Mouse (Mus musculus): ENCODE measurements around the gene Zfand2b. TPM values are rescaled to one million over a fixed set of nuclear protein-coding genes. Genes with fewer than 3 reads are reported as not detected.

The Zfand2b gene
- 0.78 TPM for polyA plus RNA-seq (2014; fragmentation: Illumina TruSeq; extraction: RNeasy Lipid Tissue Mini Kit (QIAGEN cat#74804); ENCODE audit: low replicate concordance)

DNA sequence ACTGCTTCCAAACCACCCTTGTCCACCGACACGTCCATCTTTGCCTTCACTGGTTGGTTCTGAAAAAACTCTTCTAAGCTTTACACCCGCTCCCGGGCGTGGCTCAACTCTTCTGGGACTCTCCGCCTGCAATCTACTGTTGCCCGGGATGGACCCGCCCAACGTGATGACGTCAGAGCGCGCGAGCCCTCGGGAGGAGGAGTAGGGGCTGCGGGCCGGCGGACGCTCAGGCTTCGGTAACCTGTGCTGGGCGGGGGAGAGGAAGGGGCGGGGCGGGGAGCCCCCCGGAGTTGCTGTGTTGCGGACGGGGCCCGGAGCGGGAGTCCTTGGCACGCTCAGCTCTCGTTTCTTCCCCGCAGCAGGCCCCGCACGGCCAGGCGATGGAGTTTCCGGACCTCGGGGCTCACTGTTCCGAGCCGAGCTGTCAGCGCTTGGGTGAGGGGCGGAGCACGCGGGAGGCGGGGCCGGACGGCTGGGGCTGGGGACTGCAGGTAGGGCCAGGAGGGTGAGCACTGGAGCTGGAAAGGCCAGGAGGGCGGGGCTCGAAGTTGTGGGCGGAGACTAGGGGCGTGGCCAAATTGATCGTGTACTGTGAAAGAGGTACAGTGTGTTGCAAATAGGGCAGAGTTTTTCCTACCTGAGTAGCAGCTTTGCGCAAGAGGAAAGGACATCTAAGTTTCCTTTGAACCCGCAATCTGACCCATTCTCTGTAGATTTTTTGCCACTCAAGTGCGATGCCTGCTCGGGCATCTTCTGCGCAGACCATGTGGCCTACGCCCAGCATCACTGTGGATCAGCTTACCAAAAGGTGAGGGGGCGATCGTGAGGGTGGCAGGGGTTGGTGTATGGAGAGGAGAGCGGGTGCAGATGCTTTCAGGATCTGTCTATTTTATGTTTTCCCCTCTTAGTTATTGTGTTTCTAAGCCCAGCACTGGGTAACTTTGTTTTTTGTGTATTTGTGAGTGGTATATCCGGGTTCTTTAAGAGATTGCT, at the start of gene Zfand2b:
Gene Zfand2b (plus strand): TSS at position 175 of the 993 bp plus-strand sequence.

DNA sequence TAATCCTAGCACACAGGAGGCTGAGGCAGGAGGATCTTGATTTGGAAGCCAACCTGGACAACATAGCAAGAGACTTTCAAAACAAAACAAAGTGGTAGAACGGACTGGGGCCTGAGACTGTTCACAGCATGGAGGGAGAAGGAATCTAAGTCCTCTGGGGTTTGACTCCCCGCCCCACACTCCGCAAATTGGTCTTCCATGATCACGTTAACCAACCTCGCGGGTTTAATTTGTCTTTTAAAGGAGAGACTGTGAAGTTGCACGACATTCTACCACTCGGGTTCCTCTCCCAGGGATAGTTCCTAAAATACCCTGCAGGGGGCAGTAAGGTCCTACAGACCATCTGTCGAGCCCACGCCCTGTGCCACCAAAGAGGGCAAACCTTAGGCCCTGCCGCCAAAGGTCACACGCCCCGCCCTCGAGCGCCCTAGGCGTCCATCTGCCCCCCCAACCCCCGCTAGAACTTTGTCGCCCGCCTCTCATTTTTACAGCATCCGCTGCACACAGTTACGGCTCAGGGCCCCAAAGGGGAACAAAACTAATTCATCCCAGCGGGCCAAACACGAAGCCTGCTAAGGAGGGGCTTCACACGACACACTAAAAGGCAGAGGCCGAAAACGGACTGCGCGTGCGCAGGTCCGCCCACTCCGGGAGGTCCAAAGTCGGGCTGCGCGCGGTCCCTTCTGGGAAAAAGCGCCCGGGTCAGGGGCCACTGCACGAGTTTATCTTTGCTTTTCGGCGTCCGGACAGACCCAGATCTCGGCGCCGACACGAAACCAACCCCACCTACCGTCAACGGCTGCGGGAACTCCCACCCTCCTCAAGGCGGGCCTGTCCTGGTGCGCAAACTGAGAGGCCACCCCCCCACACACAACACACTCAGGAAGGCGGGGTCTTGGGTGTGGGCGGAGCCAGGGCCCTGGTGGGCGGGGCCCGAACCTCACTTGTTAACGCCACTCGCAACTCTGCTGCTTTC, 43.8 kb upstream of the Zfand2b start, which contains the start of gene Nhej1:
Gene Nhej1 (minus strand): TSS at position 855 of the 976 bp plus-strand sequence.

DNA sequence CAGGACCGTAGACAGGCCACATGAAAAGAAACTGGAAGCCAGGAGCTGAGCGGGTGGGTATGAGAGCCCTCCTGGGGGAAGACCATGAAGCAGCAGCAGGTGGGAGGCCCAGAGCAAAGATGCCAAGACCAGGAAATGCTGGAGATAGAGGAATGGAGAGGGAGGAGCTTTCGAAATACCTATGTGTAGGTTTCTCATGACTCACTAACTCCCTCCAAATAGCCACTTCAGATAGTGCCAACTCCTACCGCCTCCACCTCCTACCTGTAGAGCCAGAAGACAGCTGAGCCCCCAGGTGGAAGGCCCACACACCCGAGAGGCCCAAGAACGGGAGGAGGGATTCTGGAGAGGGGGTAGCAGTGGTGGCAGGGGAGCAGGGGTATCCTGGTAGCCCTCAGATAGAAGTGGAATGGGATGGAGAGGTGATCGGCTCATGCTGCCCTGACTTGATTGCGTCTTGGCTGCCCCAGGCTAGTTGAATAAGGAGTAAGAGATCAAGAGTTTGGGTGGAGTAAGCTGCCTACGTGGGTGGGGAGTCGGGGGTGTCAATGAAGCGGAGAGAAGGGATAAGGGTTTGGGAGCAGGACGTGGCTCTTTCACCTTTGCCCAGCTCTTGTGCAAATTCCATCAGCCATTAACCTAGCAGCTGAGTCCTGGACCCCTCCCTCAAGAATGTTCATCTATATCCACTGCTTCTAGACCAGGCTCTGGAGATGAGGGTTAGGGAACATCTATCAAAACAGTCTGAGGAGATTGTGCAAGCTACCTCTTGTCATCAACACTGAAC, 34.8 kb upstream of the Zfand2b start, which contains the start of gene Slc23a3:
Gene Slc23a3 (minus strand): TSS at position 470 of the 787 bp plus-strand sequence.

DNA sequence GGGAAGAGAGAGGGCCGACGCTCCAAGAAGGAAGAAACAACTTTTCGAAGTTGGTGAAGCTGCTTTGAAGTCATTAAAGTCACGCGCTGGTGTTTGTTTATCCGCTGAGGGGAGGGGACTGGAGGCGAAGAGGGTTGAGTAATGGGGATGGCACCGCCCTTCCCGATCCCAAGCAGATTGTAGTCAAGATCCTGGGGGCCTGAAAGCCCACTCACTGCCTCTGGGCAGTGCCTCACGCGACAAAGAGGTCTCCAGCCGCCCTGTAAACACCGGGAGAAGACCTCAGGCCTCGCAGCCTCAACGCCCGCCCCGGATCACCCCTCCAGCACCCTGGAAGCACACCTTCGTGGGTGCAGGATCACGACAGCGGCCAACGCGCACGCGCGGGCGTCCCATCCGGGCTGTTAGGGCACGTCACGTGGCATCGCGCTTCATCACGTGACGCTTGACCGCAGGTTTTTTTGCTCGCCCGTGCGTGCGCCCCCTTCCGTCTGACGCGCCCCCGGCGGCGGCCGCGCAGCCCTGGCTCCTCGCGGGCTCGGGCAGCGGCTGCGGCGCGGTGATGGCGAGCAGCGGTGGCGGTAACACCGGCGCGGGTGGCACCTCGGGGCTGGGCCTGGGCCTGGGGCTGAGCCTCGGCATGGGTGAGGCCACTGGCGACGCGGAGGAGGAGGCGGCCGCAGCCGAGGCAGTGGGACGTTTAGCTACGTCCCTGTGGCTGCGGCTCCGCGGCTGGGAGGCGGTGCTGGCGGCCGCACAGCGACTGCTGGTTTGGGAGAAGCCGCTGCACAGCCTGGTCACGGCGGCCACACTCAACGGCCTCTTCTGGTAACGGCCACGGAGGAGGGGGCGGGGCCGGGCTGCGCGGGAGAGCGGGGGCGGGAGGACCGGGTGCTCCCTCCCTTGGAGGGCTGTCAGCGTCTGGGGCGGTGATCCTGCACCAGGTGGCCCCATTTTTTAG, 25.9 kb upstream of the Zfand2b start, which contains the start of the genes Cnppd1 and Retreg2:
Gene Cnppd1 (minus strand): TSS at position 411 of the 961 bp plus-strand sequence.
Gene Retreg2 (plus strand): TSS at position 478 of the 961 bp plus-strand sequence.

DNA sequence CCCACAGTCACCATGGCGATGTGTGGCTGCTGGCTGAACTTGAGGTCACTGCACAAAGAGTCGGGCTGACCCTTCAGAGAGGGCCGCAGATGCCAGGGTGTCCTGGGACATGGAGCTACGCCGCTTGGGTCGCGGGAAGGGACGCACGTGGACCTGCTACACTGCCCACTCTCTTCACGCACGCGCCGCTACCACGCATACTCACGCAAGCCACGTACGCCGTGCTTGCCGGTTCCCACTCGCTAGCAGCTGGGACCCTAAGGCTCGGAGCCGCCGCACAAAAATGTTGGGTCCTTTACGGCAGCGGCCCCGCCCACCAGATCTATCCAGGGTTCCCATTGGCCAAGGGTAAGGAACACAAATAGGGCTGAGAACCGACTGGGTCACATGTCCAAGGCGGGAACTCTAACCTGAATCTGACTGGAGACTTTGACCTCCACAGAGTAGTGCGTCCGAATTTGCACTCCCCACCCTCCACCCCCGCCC, 11.7 kb downstream of the Zfand2b start, which contains the start of gene Abcb6:
Gene Abcb6 (minus strand): TSS at position 288 of the 486 bp plus-strand sequence.

DNA sequence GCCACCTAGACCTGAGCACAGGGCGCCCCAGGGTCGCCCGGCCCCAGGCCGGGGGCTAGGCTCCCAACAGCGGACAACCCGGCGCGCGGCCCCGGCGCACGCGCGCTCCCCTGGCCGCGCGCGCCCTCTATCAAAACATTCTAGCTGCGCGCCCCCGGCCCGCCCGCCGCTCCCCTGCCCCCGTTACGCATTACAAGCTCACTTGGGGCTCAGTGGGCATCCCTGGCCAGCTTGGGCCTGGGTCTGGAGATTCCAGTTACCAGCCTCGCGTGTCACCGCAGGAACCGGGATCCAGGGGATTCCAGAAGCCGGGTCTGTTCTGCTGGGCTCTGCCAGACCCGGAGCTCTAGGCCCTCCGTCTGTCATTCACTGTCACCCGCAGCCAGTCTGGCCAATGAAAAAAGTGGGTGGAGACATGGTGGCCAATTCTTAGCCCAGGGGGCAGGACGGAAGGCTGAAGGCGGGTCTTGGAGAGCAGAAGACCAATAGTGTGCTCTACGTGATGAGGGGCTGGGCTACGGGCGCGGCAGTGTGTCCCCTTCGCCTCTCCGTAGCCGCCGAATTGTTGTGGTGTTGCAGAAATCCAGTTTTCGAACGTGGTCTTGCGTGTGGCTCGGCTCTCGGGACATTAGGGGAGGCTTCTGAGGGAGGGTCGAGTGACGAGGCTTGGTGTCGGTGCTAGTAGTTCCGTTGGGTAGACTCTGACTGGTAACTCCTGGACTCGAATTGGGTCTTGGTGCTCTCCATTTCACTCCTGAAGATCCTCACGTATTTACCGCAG, 23.4 kb downstream of the Zfand2b start, which contains the start of the genes Ankzf1 and Atg9a:
Gene Ankzf1 (plus strand): TSS at position 530 of the 781 bp plus-strand sequence.
Gene Atg9a (minus strand): TSS at position 575 of the 781 bp plus-strand sequence.

DNA sequence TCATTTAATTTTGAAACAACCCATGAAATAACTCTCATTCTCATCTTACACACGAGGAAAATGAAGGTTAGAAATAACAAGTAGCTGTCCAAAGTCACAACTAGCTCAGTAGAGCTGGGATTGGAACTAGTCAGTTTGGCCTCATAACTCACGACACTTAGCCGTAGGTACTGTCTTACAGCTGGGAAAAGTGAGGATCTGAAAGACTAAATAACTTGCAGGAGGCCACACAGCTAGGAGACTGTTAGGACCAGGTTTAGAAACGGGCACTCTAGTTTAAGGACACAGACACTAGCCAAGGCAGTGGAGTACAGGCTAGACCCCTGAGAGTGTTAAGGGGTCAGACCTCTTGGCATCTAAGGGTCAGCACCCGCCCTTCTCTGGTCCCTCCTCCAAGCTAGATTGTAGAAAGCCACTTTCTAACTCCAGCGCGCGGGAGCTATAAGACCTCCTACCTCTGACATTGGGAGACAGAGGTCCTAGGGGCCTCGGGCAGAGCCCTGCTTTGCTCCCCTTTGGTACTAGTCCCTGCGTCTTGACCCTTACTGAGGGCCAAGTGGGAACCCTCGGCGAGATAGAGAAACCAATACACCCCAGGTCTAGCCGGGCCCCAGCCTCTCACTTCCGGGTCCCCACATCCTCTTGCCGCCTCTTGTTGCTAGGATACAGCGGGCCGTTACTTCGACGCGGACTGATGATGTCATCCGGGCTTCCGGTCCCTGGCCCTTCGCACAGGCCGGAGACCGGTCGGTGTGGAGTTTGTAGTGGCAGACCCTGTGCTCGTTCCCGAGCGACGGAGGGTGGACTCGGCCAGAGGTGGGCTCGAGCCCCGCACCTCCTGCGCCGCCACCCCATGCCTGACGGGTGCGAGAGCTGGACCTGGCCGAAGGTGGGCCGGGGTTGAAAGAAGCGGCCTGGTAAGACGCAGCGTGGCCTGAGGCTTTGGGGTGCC, 42.0 kb downstream of the Zfand2b start, which contains the start of the genes Glb1l and Stk16:
Gene Glb1l (minus strand): TSS at position 678 of the 952 bp plus-strand sequence.
Gene Stk16 (plus strand): TSS at position 703 of the 952 bp plus-strand sequence.

DNA sequence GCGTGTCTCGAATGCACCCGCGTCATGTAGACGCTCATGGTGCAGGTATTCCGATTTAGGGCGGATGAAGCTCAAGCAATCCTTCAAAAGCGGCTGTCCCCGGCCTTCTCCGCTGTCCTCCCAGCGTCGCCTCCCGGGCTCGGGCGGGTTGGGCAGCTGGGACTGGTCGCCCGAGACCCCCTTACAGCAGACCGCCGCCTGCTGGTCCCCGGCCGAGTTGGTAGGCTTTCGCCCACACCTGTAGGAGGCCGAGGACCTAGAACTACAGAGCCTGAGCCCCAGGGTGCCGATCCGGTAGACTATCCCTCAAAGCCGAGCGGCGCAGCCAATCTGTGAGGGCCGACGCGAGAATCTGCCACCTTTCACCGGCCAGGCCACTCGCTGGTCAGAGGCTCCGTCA, 51.1 kb downstream of the Zfand2b start, which contains the start of gene Tuba4a:
Gene Tuba4a (minus strand): TSS at position 335 of the 400 bp plus-strand sequence.

Other genes starting within 250 kb of the Zfand2b start
- not detected for gene Cfap65, start 233.0 kb upstream of the Zfand2b start, polyA plus RNA-seq (2014; fragmentation: Illumina TruSeq; extraction: RNeasy Lipid Tissue Mini Kit (QIAGEN cat#74804); ENCODE audit: low replicate concordance)
- gene Ihh, start 217.0 kb upstream of the Zfand2b start, polyA plus RNA-seq (2014; fragmentation: Illumina TruSeq; extraction: RNeasy Lipid Tissue Mini Kit (QIAGEN cat#74804); ENCODE audit: low replicate concordance): 0.33 TPM
- not detected for gene Nhej1, start 43.4 kb upstream of the Zfand2b start, polyA plus RNA-seq (2014; fragmentation: Illumina TruSeq; extraction: RNeasy Lipid Tissue Mini Kit (QIAGEN cat#74804); ENCODE audit: low replicate concordance)
- not detected for gene Slc23a3, start 34.8 kb upstream of the Zfand2b start, polyA plus RNA-seq (2014; fragmentation: Illumina TruSeq; extraction: RNeasy Lipid Tissue Mini Kit (QIAGEN cat#74804); ENCODE audit: low replicate concordance)
- 8.0 TPM for gene Cnppd1, start 25.9 kb upstream of the Zfand2b start, polyA plus RNA-seq (2014; fragmentation: Illumina TruSeq; extraction: RNeasy Lipid Tissue Mini Kit (QIAGEN cat#74804); ENCODE audit: low replicate concordance)
- gene Retreg2, start 25.9 kb upstream of the Zfand2b start, polyA plus RNA-seq (2014; fragmentation: Illumina TruSeq; extraction: RNeasy Lipid Tissue Mini Kit (QIAGEN cat#74804); ENCODE audit: low replicate concordance): 4.2 TPM
- gene Abcb6, start 11.7 kb downstream of the Zfand2b start, polyA plus RNA-seq (2014; fragmentation: Illumina TruSeq; extraction: RNeasy Lipid Tissue Mini Kit (QIAGEN cat#74804); ENCODE audit: low replicate concordance): 3.8 TPM
- gene Ankzf1, start 23.5 kb downstream of the Zfand2b start, polyA plus RNA-seq (2014; fragmentation: Illumina TruSeq; extraction: RNeasy Lipid Tissue Mini Kit (QIAGEN cat#74804); ENCODE audit: low replicate concordance): 18.0 TPM
- gene Atg9a, start 23.6 kb downstream of the Zfand2b start, polyA plus RNA-seq (2014; fragmentation: Illumina TruSeq; extraction: RNeasy Lipid Tissue Mini Kit (QIAGEN cat#74804); ENCODE audit: low replicate concordance): 12.2 TPM
- 8.1 TPM for gene Glb1l, start 42.2 kb downstream of the Zfand2b start, polyA plus RNA-seq (2014; fragmentation: Illumina TruSeq; extraction: RNeasy Lipid Tissue Mini Kit (QIAGEN cat#74804); ENCODE audit: low replicate concordance)
- 17.4 TPM for gene Stk16, start 42.2 kb downstream of the Zfand2b start, polyA plus RNA-seq (2014; fragmentation: Illumina TruSeq; extraction: RNeasy Lipid Tissue Mini Kit (QIAGEN cat#74804); ENCODE audit: low replicate concordance)
- gene Tuba4a, start 51.2 kb downstream of the Zfand2b start, polyA plus RNA-seq (2014; fragmentation: Illumina TruSeq; extraction: RNeasy Lipid Tissue Mini Kit (QIAGEN cat#74804); ENCODE audit: low replicate concordance): 4.2 TPM
- not detected for gene A630095N17Rik, start 63.5 kb downstream of the Zfand2b start, polyA plus RNA-seq (2014; fragmentation: Illumina TruSeq; extraction: RNeasy Lipid Tissue Mini Kit (QIAGEN cat#74804); ENCODE audit: low replicate concordance)
- gene Dnajb2, start 67.8 kb downstream of the Zfand2b start, polyA plus RNA-seq (2014; fragmentation: Illumina TruSeq; extraction: RNeasy Lipid Tissue Mini Kit (QIAGEN cat#74804); ENCODE audit: low replicate concordance): 4.0 TPM
- not detected for gene Ptprn, start 95.9 kb downstream of the Zfand2b start, polyA plus RNA-seq (2014; fragmentation: Illumina TruSeq; extraction: RNeasy Lipid Tissue Mini Kit (QIAGEN cat#74804); ENCODE audit: low replicate concordance)
- gene Resp18, start 109.8 kb downstream of the Zfand2b start, polyA plus RNA-seq (2014; fragmentation: Illumina TruSeq; extraction: RNeasy Lipid Tissue Mini Kit (QIAGEN cat#74804); ENCODE audit: low replicate concordance): 2.4 TPM
- 1.3 TPM for gene Dnpep, start 149.3 kb downstream of the Zfand2b start, polyA plus RNA-seq (2014; fragmentation: Illumina TruSeq; extraction: RNeasy Lipid Tissue Mini Kit (QIAGEN cat#74804); ENCODE audit: low replicate concordance)
- 0.97 TPM for gene Des, start 191.7 kb downstream of the Zfand2b start, polyA plus RNA-seq (2014; fragmentation: Illumina TruSeq; extraction: RNeasy Lipid Tissue Mini Kit (QIAGEN cat#74804); ENCODE audit: low replicate concordance)
- 1.9 TPM for gene Speg, start 206.7 kb downstream of the Zfand2b start, polyA plus RNA-seq (2014; fragmentation: Illumina TruSeq; extraction: RNeasy Lipid Tissue Mini Kit (QIAGEN cat#74804); ENCODE audit: low replicate concordance)

All from small intestine, adult 10 weeks (tissue).